Mouse (Mus musculus) stomach, postnatal 0 days (tissue): Measurements from ENCODE around the gene Nipal3.

Experiments used
- CTCF ChIP-seq: IDR thresholded peaks from 2 replicates; pipeline ENCODE4 v1.5.1; 2016; ENCODE audit warnings: antibody characterized with exemption, low read depth, mild to moderate bottlenecking, moderate library complexity
- EP300 ChIP-seq: optimal IDR thresholded peaks from 2 replicates; pipeline ENCODE3; 2016; ENCODE audit warnings: antibody characterized with exemption

GRCm38 (mm10) chr4:135404916-135405315 is 89.9 kb downstream of the Nipal3 start:
- TF ChIP-seq CTCF (no peak), EP300 (no peak)
